Mouse (Mus musculus) limb, embryonic 11.5 days (tissue): ENCODE measurements at regions not wholly inside any gene's neighbourhood (a gene's known extent, or its start where the extent isn't known, plus 50 kb on each side); places are given as distances from the start of the nearest gene placed in this dataset.

Experiments
- ATAC-seq: fragments of 200-750 bp; cut with Nextera tagmentation; 2 replicates; pipeline ENCODE4 v1.8.0; 2017; ENCODE audit warnings: low read depth; ENCODE audit not compliant: insufficient number of reproducible peaks, low FRiP score, low TSS enrichment
- DNase-seq: peaks from one replicate; pipeline ENCODE4 v3.0.0-alpha.2; 2015; ENCODE audit warnings: low spot score
- H3K27ac ChIP-seq: fragments of 300-500 bp; sonication (generic); replicated peaks from 2 replicates; pipeline ENCODE4 v1.5.1; 2014; ENCODE audit warnings: low read depth, mild to moderate bottlenecking, low read length
- H3K27me3 ChIP-seq: fragments of 300-500 bp; sonication (generic); 2 replicates; pipeline ENCODE4 v1.6.1; 2014; ENCODE audit warnings: mild to moderate bottlenecking, low read length, mixed read lengths; ENCODE audit not compliant: control insufficient read depth, insufficient read depth
- H3K36me3 ChIP-seq: fragments of 300-500 bp; sonication (generic); 2 replicates; pipeline ENCODE4 v1.6.1; 2014; ENCODE audit warnings: mild to moderate bottlenecking, low read length, moderate library complexity, mixed read lengths; ENCODE audit not compliant: control insufficient read depth, insufficient read depth
- H3K4me1 ChIP-seq: fragments of 300-500 bp; sonication (generic); 2 replicates; pipeline ENCODE4 v1.6.1; 2014; ENCODE audit warnings: low read length, mixed read lengths; ENCODE audit not compliant: control insufficient read depth, insufficient read depth
- H3K4me2 ChIP-seq: fragments of 300-500 bp; sonication (generic); 2 replicates; pipeline ENCODE4 v1.6.1; 2014; ENCODE audit warnings: low read depth, mild to moderate bottlenecking, moderate library complexity; ENCODE audit not compliant: severe bottlenecking
- H3K4me3 ChIP-seq: fragments of 300-500 bp; sonication (generic); 2 replicates; pipeline ENCODE4 v1.5.1; 2014; ENCODE audit warnings: low read depth, low read length
- H3K9ac ChIP-seq: fragments of 300-500 bp; sonication (generic); 2 replicates; pipeline ENCODE4 v1.6.1; 2014; ENCODE audit warnings: mild to moderate bottlenecking, low read length
- H3K9me3 ChIP-seq: fragments of 300-500 bp; sonication (generic); 2 replicates; pipeline ENCODE4 v1.6.1; 2016; ENCODE audit warnings: low read length; ENCODE audit not compliant: control insufficient read depth
- WGBS: fragments of 180-500 bp; shearing (Covaris S2); extraction: QIAGEN DNeasy Blood & Tissue Kit; methylation state at CpG from one replicate; pipeline ENCODE4 v1.1.7; 2014; 5-methylcytosine and 5-hydroxymethylcytosine counted together

DNA sequence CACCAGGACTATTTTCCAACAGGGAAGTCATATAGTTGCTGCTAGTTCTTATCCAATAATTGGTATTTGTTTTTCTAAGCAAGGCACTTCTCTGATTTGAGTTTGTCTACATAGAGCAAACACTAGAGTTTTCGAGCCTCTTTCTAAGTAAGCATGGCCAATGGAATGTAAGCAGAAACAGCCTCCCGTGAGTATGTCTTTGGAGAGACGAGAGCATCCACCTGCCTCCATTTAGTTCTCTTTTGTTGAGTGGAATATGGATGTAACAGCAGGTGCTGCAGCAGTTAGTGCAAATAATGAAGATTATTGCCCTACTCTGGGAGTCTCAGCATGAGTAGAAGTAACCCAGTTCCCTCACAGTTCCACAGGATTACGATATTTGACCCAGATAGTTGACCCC lies 286.3 kb downstream of the 1500009L16Rik start:
- 82% methylated on average over 4 of the region's 4 CpGs for WGBS
- H3K9me3 ChIP-seq, result no peaks in the 10 kb centered on the region
- no peaks in the 10 kb centered on the region for H3K27me3 ChIP-seq
- no peak overlapping the region for H3K27ac ChIP-seq
- H3K4me3 ChIP-seq, result no peak overlapping the region
- no peak overlapping the region for H3K4me2 ChIP-seq
- no peak overlapping the region for H3K9ac ChIP-seq
- DNase-seq (no peak), ATAC-seq (no peak)
- no peaks in the 10 kb centered on the region for H3K36me3 ChIP-seq
- H3K4me1 ChIP-seq, result no peaks in the 10 kb centered on the region

- H3K27ac ChIP-seq, result no peak overlapping the region
- H3K4me2 ChIP-seq, result no peak overlapping the region; the same call in 1 of the 2 replicates
- no peak overlapping the region for H3K4me3 ChIP-seq
- ATAC-seq (no peak), DNase-seq (peak; percentile 71)
- no peaks in the 10 kb centered on the region for H3K36me3 ChIP-seq
- no peaks in the 10 kb centered on the region for H3K27me3 ChIP-seq
- H3K9me3 ChIP-seq, result no peaks in the 10 kb centered on the region
- H3K4me1 ChIP-seq, result peaks cover 3% of the 10 kb centered on the region; the same call in 1 of the 2 replicates
- no peak overlapping the region for H3K9ac ChIP-seq
- 11% methylated on average over 9 of the region's 9 CpGs for WGBS
These were observed 296.7 kb downstream of the 1500009L16Rik start for GRCm38 (mm10) chr10:84019381-84019780.

- Histone ChIP-seq H3K27me3 (no peaks in the 10 kb centered on the region), H3K4me3 (no peak overlapping the region), H3K4me1 (peaks cover 3% of the 10 kb centered on the region; the same call in 1 of the 2 replicates), H3K9me3 (no peaks in the 10 kb centered on the region), H3K4me2 (no peak overlapping the region), H3K9ac (no peak overlapping the region), H3K36me3 (no peaks in the 10 kb centered on the region), H3K27ac (no peak overlapping the region)
- WGBS, result 49% methylated on average over 10 of the region's 10 CpGs
- DNase-seq (peak; percentile 76), ATAC-seq (no peak)
These were observed 297.5 kb downstream of the 1500009L16Rik start for GRCm38 (mm10) chr10:84020023-84020620.

- Histone ChIP-seq H3K4me3 (no peak overlapping the region), H3K4me1 (peaks cover 3% of the 10 kb centered on the region; the same call in 1 of the 2 replicates), H3K36me3 (no peaks in the 10 kb centered on the region), H3K4me2 (no peak overlapping the region), H3K27me3 (no peaks in the 10 kb centered on the region), H3K9ac (no peak overlapping the region), H3K9me3 (no peaks in the 10 kb centered on the region), H3K27ac (no peak overlapping the region)
- ATAC-seq (no peak), DNase-seq (peak; percentile 27)
- 67% methylated on average over 12 of the region's 12 CpGs for WGBS
These were observed 298.8 kb downstream of the 1500009L16Rik start for GRCm38 (mm10) chr10:84021167-84022120.

DNA sequence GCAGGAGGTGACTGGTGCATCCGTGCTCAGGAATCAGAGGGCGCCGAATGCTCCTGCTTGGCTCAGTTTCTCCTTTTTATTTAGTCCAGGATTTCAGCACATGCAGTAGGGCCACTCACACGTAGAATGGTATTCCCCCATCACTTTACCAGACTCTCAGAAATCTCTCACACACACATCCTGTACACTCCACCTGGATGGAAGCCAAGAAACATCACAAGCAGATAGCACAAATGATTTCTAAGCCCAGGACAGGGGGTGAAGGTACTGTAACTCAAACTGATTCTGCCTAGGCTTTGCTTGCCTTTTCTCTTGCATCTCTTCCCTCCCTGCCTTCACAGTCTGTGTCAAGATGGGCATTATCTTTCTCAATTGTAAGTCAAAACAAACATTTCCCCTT lies 301.6 kb downstream of the 1500009L16Rik start:
- no peaks in the 10 kb centered on the region for H3K36me3 ChIP-seq
- H3K27me3 ChIP-seq, result no peaks in the 10 kb centered on the region
- no peak for DNase-seq
- H3K4me1 ChIP-seq, result peaks cover 3% of the 10 kb centered on the region; the same call in 1 of the 2 replicates
- no peaks in the 10 kb centered on the region for H3K9me3 ChIP-seq
- H3K4me3 ChIP-seq, result no peak overlapping the region
- H3K4me2 ChIP-seq, result no peak overlapping the region
- no peak overlapping the region for H3K27ac ChIP-seq
- no peak for ATAC-seq
- H3K9ac ChIP-seq, result no peak overlapping the region
- WGBS, result 88% methylated on average over 4 of the region's 4 CpGs

DNA sequence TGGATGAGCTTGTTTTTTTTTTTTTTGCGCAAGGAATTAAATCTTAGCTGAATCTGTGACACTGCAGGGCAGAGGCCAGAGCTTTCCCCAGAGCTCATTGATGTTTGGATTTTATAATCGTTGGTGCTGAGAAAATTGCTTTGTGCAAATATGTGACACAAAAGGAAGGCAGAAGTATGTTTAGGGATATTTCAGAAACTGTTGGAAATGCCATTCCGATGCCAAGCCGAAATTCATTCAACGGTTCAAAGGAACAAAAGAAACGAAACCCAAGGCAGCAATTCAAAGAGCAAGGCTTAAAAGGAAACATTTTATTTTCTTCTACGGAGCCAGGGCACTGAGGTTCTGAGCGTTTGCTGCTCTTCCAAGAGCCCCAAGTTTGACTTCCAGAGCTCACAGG lies 302.2 kb downstream of the 1500009L16Rik start:
- Histone ChIP-seq H3K9me3 (no peaks in the 10 kb centered on the region), H3K4me2 (no peak overlapping the region), H3K27me3 (no peaks in the 10 kb centered on the region), H3K36me3 (no peaks in the 10 kb centered on the region), H3K27ac (no peak overlapping the region), H3K9ac (no peak overlapping the region), H3K4me1 (peaks cover 3% of the 10 kb centered on the region; the same call in 1 of the 2 replicates), H3K4me3 (no peak overlapping the region)
- WGBS, result 86% methylated on average over 8 of the region's 8 CpGs
- ATAC-seq (no peak), DNase-seq (no peak)

- ATAC-seq (no peak), DNase-seq (no peak)
- H3K36me3 ChIP-seq, result no peaks in the 10 kb centered on the region
- H3K4me1 ChIP-seq, result no peaks in the 10 kb centered on the region
- H3K27me3 ChIP-seq, result no peaks in the 10 kb centered on the region
- WGBS, result 69% methylated on average over 4 of the region's 4 CpGs
- H3K27ac ChIP-seq, result no peak overlapping the region
- H3K9ac ChIP-seq, result no peak overlapping the region
- no peaks in the 10 kb centered on the region for H3K9me3 ChIP-seq
- no peak overlapping the region for H3K4me2 ChIP-seq
- H3K4me3 ChIP-seq, result no peak overlapping the region
These were observed 304.1 kb downstream of the 1500009L16Rik start for GRCm38 (mm10) chr10:84026798-84027197.

DNA sequence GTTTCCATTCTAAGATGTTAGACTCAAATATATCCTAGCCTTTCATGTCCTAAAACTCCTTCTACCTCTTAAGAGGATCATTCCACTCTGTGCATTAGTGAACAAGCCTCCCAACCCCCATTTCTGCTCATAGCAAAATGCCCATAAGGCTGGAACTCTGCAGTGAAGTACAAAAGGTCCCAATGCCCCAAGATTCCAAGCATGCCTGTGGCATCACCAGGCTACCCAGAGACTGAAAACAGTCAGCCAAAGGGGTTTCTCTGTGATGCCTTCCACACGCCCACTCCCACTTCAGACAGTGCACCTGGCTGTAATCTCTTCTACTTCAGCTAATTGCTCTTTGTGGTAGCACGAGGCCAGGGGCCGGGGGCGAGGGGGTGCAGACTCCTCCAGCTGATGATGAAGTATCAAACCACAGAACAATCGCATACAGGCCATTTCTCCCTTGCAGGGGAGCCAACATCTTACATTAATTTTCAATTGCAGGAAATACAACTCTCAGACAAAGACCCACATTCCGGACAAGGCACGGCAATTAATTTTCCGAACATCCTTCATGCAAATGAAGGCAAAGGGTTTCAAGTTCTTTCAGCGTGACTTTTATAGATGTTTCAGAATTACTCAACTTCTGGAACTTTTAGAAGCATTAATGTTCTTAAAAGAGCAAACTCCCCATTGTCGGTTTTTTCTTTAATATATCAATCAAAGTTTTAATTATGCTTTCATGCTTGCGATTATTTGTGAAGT lies 313.6 kb downstream of the 1500009L16Rik start:
- no peak overlapping the region for H3K4me2 ChIP-seq
- no peak for ATAC-seq
- no peak overlapping the region for H3K9ac ChIP-seq
- H3K4me3 ChIP-seq, result no peak overlapping the region
- 80% methylated on average over 11 of the region's 11 CpGs for WGBS
- no peaks in the 10 kb centered on the region for H3K4me1 ChIP-seq
- H3K9me3 ChIP-seq, result no peaks in the 10 kb centered on the region
- no peak for DNase-seq
- H3K36me3 ChIP-seq, result no peaks in the 10 kb centered on the region
- no peaks in the 10 kb centered on the region for H3K27me3 ChIP-seq
- no peak overlapping the region for H3K27ac ChIP-seq
